Mouse (Mus musculus): ENCODE measurements around the gene Heg1. TPM values are rescaled to one million over a fixed set of nuclear protein-coding genes. Genes with fewer than 3 reads are reported as not detected.

Heg1 gene
- polyA plus RNA-seq, 2 experiments from 2014 or later = 27.0 to 32.0 TPM

GRCm38 (mm10) chr16:33677313-33677690 lies 6.9 kb upstream of the Heg1 start:
- ATAC-seq = no peak

DNA sequence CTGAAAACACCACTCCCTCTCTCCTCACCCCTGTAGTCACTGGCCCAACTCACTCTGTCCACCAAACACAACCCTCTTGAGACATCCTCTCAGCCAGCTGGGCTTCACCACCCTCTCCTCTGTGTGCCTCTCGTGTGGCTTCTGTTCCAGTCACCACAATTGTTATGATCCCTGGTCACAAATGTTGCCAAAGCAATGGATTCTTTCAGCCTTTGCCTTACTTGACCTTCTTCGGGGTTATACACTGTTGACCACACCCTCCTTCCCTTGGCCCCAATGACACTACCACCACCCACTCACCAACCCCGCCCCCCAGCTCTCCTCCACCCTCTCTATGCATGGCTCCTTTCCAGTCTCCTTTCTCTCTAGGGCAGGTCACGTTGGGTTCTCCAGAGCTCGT lies 6.3 kb upstream of the Heg1 start:
- no peak for ATAC-seq

DNA sequence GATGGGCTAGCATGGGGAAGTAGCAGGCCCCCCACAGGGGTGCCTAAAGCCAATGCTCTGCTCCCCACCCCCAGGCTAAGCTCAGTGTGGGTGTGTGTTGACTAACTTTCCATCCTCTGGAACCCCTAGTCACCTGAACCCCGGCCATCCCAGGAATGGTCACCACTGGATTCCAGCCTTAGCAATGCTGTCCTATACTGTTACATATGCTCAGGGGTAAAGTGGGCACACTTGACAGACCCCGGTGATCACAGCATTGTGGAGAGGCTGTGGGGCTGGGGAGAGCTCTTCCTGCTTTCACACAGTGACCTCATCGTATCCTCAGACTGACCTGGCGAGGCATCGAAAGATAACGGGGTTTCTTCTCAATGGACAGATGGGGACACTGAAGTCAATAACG lies 3.9 kb upstream of the Heg1 start:
- ATAC-seq = no peak

- no peak for ATAC-seq
These were observed 3.4 kb upstream of the Heg1 start for GRCm38 (mm10) chr16:33680816-33681215.

DNA sequence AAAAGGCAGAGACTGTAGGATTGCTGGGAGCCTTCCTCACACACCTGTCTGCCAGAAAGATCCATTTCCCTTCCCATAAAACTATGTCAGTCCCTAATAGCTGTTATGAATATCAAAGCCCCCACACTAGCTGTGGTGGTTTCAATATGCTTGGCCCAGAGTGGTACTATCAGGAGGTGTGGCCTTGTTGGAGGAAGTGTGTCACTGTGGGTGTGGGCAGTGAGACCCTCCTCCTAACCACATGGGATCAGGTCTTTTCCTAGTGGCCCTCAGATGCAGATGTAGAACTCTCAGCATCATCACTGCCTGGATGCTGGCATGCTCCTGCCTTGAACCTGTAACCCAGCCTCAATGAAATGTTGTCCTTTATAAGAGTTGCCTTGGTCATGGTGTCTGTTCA lies 2.5 kb upstream of the Heg1 start:
- ATAC-seq = no peak

GRCm38 (mm10) chr16:33682651-33683050 lies 1.5 kb upstream of the Heg1 start:
- no peak for ATAC-seq

DNA sequence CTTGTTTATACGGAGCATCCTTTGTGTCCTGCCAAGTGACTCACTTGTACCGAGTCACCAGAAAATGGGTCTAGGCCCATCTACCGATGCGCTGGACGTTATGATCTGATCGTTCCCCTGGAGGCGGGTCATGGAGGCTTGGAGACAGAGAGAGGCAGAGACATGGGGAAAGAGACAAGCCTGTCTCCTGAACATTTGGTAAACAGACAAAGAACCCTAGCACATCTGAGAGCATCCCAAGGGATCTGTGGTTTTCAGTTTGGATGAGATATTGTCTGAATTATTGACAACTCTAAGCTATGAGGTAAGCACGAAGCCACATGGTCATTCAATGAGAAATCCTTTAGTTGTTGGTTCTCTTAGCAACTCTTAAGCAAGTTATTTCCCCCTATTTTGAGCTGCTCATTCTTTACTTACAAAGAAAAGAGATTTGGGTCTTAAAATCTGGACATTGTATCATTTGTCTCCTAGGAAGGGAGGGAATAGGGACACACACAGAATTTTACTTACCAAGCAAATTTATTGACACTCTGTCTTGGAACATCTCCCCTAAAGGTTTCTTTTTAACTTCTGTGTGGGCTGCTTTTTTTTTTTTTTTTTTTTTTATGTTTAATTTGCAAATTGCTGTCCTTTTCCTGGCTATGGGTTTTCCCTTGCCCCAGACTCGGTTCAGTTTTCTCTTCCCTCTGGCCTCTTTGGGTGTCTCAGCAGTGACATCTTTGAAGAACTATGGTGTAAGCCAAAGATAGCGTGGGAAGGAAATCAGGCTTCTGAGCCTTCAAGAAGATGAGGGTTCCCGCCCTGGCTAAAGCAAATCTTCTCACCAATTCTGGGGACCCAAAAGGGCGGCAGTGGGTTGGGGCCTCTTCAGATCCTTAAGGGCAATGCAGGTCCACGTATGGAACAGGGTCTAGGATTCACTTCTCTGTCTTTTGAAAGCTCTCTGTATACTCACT lies 686 bp upstream of the Heg1 start:
- ATAC-seq = peak; percentile 3

DNA sequence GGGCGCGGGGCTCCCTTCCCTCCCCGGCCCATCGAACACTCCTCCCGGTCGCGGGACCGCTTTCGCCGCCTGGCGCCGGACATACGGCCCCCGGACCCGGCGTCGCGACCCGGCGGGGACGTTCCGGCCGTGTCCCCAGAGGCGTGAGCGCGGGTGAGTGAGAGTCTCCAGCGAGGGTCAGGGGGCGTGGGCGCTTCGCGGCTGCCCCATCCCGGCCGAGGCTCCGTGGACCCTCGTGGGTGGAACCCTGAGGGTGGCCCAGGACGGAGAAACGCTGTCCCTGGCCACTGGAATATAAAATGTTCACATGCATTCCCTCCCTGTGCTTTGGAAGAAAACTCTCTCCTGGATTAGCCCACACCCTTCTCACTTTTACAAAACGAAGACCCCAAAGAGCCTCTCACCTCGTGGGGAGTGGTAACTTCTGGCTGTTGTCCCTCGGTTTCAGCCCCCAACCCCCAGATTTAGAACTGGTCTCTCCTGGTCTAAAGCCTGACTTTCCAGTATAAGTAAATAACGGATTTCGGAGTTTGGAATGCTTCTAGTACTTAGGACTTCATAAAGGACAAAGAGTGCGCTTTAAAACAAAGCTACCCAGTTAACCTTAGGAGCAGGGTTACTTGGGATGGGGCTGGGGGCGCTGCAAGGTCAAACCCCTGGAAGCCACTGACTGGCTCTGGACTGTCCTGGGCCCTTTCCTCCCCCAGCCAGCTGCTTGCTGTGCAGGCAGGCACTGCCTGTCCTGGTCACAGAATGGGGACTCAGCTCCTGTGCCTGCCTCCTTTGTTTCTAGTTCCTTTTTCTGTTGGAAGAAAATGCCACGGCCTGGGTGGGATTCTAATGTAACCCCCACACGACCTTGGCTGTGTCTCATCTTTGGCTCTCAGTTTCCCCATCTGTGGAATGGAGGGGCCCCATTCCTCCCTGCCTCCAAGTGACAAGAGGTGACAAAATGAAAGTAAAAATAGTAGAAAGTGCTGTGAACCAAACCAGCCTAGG lies 832 bp downstream of the Heg1 start:
- no peak for ATAC-seq

DNA sequence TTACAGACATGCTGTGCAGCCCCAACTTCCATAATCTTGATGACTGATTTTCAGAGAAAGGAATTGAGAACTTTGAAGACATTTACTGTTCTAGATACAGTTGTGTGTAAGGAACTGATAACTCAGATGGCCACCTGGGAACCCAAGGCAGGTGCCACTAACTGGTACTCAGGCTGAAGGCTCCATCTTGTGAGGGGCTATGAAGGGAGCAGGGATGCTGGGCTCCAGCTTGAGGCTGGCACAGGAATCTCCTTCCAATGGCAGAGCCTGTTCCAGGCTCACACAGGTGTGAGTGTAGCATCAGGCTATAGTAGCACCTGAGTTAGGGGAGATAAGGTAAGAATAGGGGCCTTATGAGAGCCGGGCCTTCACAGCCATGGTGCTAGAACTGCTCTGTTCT lies 1.9 kb downstream of the Heg1 start:
- no peak for ATAC-seq

- peak; percentile 77 for ATAC-seq
These were observed 3.6 kb downstream of the Heg1 start for GRCm38 (mm10) chr16:33687724-33688123.

GRCm38 (mm10) chr16:33690975-33691747 lies 7.0 kb downstream of the Heg1 start:
- ATAC-seq = peak; percentile 22

DNA sequence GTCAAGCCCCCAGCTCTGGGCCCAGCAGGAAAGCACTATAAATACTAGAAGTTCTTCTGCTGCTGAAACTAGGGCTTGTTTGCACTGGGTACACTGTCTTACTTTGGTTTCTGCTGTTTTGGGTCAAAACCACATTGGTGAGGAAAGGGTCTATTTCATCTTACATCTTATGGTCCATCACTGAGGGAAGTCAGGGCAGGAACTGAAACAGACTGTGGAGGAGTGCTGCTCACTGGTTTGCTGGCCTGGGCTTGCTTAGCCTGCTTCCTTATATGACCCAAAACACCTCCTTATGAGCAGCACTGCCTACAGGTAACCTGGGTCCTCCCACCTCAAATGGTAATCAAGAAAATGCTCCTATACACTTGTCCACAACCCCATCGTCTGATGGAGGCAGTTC lies 9.4 kb downstream of the Heg1 start:
- ATAC-seq = no peak

- no peak for ATAC-seq
These were observed 12.8 kb downstream of the Heg1 start for GRCm38 (mm10) chr16:33696811-33697575.

- ATAC-seq = no peak
These were observed 13.6 kb downstream of the Heg1 start for GRCm38 (mm10) chr16:33697576-33698276.

- peak; percentile 79 for ATAC-seq
These were observed 14.2 kb downstream of the Heg1 start for GRCm38 (mm10) chr16:33698277-33698790.

DNA sequence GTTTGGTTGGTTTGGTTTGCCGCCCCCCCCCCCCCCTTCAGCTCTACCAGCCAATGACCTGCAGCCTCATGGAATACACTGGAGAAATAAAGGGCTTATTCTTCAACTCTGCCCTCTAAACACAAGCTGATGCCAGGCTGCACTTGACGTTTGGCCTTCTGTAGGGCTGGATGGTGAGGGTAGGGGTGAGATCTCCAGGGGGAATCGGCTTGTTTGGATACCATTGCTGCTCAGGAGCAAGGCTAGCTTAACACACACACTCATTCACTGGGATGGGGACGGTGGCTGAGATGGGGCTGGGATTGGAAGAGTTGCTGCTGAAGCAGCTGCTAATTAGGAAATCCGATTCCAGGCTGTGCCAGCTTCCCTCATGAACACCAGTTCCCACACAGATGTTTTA lies 16.4 kb downstream of the Heg1 start:
- no peak for ATAC-seq

- no peak for ATAC-seq
These were observed 17.7 kb downstream of the Heg1 start for GRCm38 (mm10) chr16:33701872-33702271.

- ATAC-seq = no peak
These were observed 20.1 kb downstream of the Heg1 start for GRCm38 (mm10) chr16:33704289-33704688.

DNA sequence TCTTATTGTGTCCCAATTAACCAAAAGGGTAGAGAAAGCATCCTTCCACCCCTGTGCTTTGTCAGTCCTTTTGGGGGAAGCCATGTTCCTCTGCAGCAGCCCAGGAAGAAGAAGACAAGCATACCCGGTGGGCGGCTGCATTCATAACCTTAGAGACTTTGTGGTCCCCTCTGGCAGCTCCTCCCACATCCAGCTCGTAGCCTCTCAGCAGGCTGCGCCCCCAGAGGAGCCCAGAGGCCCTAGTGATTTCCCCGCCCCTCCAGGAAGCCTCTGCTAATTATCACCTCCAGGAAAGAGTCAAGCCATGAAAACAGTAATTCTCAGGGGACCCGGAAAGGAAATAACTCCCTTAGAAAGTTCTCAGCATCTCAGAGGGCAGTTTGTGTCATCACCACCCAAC lies 21.1 kb downstream of the Heg1 start:
- no peak for ATAC-seq

DNA sequence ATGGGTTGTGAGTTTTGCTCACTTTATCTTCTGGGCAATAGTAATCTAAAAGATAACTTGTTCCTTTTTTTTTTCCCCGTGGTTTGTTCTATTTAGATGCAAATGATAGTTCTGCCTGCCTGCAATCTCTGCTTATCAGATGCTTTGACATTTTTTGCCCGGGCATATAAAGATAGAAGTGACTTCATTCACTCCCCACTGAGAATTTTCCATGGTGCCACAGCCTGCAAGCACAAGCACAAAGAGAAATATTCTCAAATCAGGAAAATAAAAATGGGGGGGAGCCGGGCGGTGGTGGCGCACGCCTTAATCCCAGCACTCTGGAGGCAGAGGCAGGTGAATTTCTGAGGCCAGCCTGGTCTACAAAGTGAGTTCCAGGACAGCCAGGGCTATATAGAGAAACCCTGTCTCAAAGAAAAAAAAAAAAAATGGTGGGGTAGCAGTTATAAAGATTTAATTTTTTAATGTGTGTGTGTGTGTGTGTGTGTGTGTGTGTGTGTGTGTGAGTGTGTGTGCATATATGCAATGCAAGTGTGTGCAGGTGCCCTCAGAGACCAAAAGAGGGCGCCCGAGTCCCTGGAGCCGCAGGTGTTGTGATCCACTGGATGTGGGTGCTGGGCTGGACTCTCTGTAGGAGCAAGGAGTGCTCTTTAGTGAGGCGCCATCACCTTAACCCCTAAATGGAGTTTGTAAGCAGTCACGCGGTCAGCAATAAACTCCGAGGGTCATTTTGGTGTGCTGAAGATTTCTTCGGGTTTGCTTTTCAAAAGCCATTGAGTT lies 22.1 kb downstream of the Heg1 start:
- no peak for ATAC-seq
